Mouse (Mus musculus): ENCODE measurements around the gene Pou5f1. TPM values are rescaled to one million over a fixed set of nuclear protein-coding genes. Genes with fewer than 3 reads are reported as not detected.

Gene Pou5f1
- total and polyA plus RNA-seq, 2 experiments from 2014 or later = not detected

GRCm38 (mm10) chr17:35557351-35557750 lies 51.5 kb downstream of the Pou5f1 start:
- Histone ChIP-seq H3K9me3 (ENCODE audit: low read length) (no peaks in the 10 kb centered on the region), H3K4me2 (ENCODE audit: low read depth) (no peak overlapping the region), H3K4me1 (ENCODE audit: insufficient read depth) (no peaks in the 10 kb centered on the region), H3K4me3 (ENCODE audit: low read depth, low read length) (no peak overlapping the region), H3K36me3 (ENCODE audit: insufficient read depth) (no peaks in the 10 kb centered on the region), H3K27me3 (ENCODE audit: insufficient read depth, low read length) (no peaks in the 10 kb centered on the region), H3K27ac (ENCODE audit: low read depth, low read length) (no peak overlapping the region), H3K9ac (no peak overlapping the region)
- WGBS = 78% methylated on average over 9 of the region's 9 CpGs
- no peak for TF ChIP-seq CTCF (IDR thresholded peaks at IDR 0.05; ENCODE audit: low read depth)
- ATAC-seq (no peak), DNase-seq (no peak)

GRCm38 (mm10) chr17:35558216-35558615 lies 52.4 kb downstream of the Pou5f1 start:
- H3K4me2 ChIP-seq (ENCODE audit: low read depth) = no peak overlapping the region
- DNase-seq (no peak), ATAC-seq (no peak)
- no peaks in the 10 kb centered on the region for H3K36me3 ChIP-seq (ENCODE audit: insufficient read depth)
- no peaks in the 10 kb centered on the region for H3K9me3 ChIP-seq (ENCODE audit: low read length)
- WGBS = 65% methylated on average over 8 of the region's 8 CpGs
- TF ChIP-seq CTCF (IDR thresholded peaks at IDR 0.05; ENCODE audit: low read depth) = no peak
- no peaks in the 10 kb centered on the region for H3K27me3 ChIP-seq (ENCODE audit: insufficient read depth, low read length)
- no peak overlapping the region for H3K27ac ChIP-seq (ENCODE audit: low read depth, low read length)
- no peak overlapping the region for H3K9ac ChIP-seq
- H3K4me3 ChIP-seq (ENCODE audit: low read depth, low read length) = no peak overlapping the region
- H3K4me1 ChIP-seq (ENCODE audit: insufficient read depth) = no peaks in the 10 kb centered on the region

Other genes with a start within 250 kb of the Pou5f1 start
- gene H2-D1, start 243.3 kb upstream of the Pou5f1 start, total RNA-seq (2014; rRNA removed) = 54.9 and 63.3 TPM in 2 replicates
- 74.5 and 95.9 TPM in 2 replicates for gene H2-D1, start 243.3 kb upstream of the Pou5f1 start, polyA plus RNA-seq (2015; fragmentation: Nextera tagmentation; extraction: Ambion mirVana)
- 0.46 and 1.00 TPM in 2 replicates for gene H2-Q1, start 185.6 kb upstream of the Pou5f1 start, total RNA-seq (2014; rRNA removed)
- 0.45 and 0.74 TPM in 2 replicates for gene H2-Q1, start 185.6 kb upstream of the Pou5f1 start, polyA plus RNA-seq (2015; fragmentation: Nextera tagmentation; extraction: Ambion mirVana)
- gene H2-Q2, start 163.8 kb upstream of the Pou5f1 start, total RNA-seq (2014; rRNA removed) = 5.5 and 16.2 TPM in 2 replicates
- 4.5 and 8.0 TPM in 2 replicates for gene H2-Q2, start 163.8 kb upstream of the Pou5f1 start, polyA plus RNA-seq (2015; fragmentation: Nextera tagmentation; extraction: Ambion mirVana)
- gene H2-Q4, start 126.4 kb upstream of the Pou5f1 start, total RNA-seq (2014; rRNA removed) = 3.2 and 5.1 TPM in 2 replicates
- gene H2-Q4, start 126.4 kb upstream of the Pou5f1 start, polyA plus RNA-seq (2015; fragmentation: Nextera tagmentation; extraction: Ambion mirVana) = 0.84 and 1.3 TPM in 2 replicates
- 0.15 and 0.43 TPM in 2 replicates for gene H2-Q6, start 81.2 kb upstream of the Pou5f1 start, total RNA-seq (2014; rRNA removed)
- 0.47 and 0.80 TPM in 2 replicates for gene H2-Q6, start 81.2 kb upstream of the Pou5f1 start, polyA plus RNA-seq (2015; fragmentation: Nextera tagmentation; extraction: Ambion mirVana)
- 1.7 and 2.4 TPM in 2 replicates for gene H2-Q7, start 66.9 kb upstream of the Pou5f1 start, total RNA-seq (2014; rRNA removed)
- 1.6 and 3.2 TPM in 2 replicates for gene H2-Q7, start 66.9 kb upstream of the Pou5f1 start, polyA plus RNA-seq (2015; fragmentation: Nextera tagmentation; extraction: Ambion mirVana)
- gene H2-Q10, start 35.9 kb upstream of the Pou5f1 start, total RNA-seq (2014; rRNA removed) = 0.46 and 1.2 TPM in 2 replicates
- gene H2-Q10, start 35.9 kb upstream of the Pou5f1 start, polyA plus RNA-seq (2015; fragmentation: Nextera tagmentation; extraction: Ambion mirVana) = 0.29 and 0.40 TPM in 2 replicates
- gene Tcf19, start 10.8 kb downstream of the Pou5f1 start, total RNA-seq (2014; rRNA removed) = 10.7 and 20.8 TPM in 2 replicates
- 10.8 and 11.8 TPM in 2 replicates for gene Tcf19, start 10.8 kb downstream of the Pou5f1 start, polyA plus RNA-seq (2015; fragmentation: Nextera tagmentation; extraction: Ambion mirVana)
- 5.6 and 9.6 TPM in 2 replicates for gene Cchcr1, start 11.1 kb downstream of the Pou5f1 start, total RNA-seq (2014; rRNA removed)
- gene Cchcr1, start 11.1 kb downstream of the Pou5f1 start, polyA plus RNA-seq (2015; fragmentation: Nextera tagmentation; extraction: Ambion mirVana) = 2.5 and 3.2 TPM in 2 replicates
- 0.54 and 0.76 TPM in 2 replicates for gene Psors1c2, start 27.2 kb downstream of the Pou5f1 start, total RNA-seq (2014; rRNA removed)
- 0.29 and 0.31 TPM in 2 replicates for gene Psors1c2, start 27.2 kb downstream of the Pou5f1 start, polyA plus RNA-seq (2015; fragmentation: Nextera tagmentation; extraction: Ambion mirVana)
- 0.43 TPM in 1 of 2 replicates, not detected in the other for gene Cdsn, start 46.1 kb downstream of the Pou5f1 start, total RNA-seq (2014; rRNA removed)
- 0.18 and 0.20 TPM in 2 replicates for gene Cdsn, start 46.1 kb downstream of the Pou5f1 start, polyA plus RNA-seq (2015; fragmentation: Nextera tagmentation; extraction: Ambion mirVana)
- not detected in 2 replicates for gene 2300002M23Rik, start 61.4 kb downstream of the Pou5f1 start, total RNA-seq (2014; rRNA removed)
- gene 2300002M23Rik, start 61.4 kb downstream of the Pou5f1 start, polyA plus RNA-seq (2015; fragmentation: Nextera tagmentation; extraction: Ambion mirVana) = not detected in 2 replicates
- not detected in 2 replicates for gene Sfta2, start 95.5 kb downstream of the Pou5f1 start, total RNA-seq (2014; rRNA removed)
- not detected in 2 replicates for gene Sfta2, start 95.5 kb downstream of the Pou5f1 start, polyA plus RNA-seq (2015; fragmentation: Nextera tagmentation; extraction: Ambion mirVana)
- not detected in 2 replicates for gene Gm9573, start 120.6 kb downstream of the Pou5f1 start, total RNA-seq (2014; rRNA removed)
- gene Gm9573, start 120.6 kb downstream of the Pou5f1 start, polyA plus RNA-seq (2015; fragmentation: Nextera tagmentation; extraction: Ambion mirVana) = not detected in 2 replicates
- gene Mucl3, start 137.7 kb downstream of the Pou5f1 start, total RNA-seq (2014; rRNA removed) = 0.15 TPM in 1 of 2 replicates, not detected in the other
- not detected in 2 replicates for gene Mucl3, start 137.7 kb downstream of the Pou5f1 start, polyA plus RNA-seq (2015; fragmentation: Nextera tagmentation; extraction: Ambion mirVana)
- 29.5 and 42.0 TPM in 2 replicates for gene Vars2, start 161.6 kb downstream of the Pou5f1 start, total RNA-seq (2014; rRNA removed)
- 8.5 and 10.4 TPM in 2 replicates for gene Vars2, start 161.6 kb downstream of the Pou5f1 start, polyA plus RNA-seq (2015; fragmentation: Nextera tagmentation; extraction: Ambion mirVana)
- gene Gtf2h4, start 167.7 kb downstream of the Pou5f1 start, total RNA-seq (2014; rRNA removed) = 21.2 and 30.9 TPM in 2 replicates
- 20.9 and 22.1 TPM in 2 replicates for gene Gtf2h4, start 167.7 kb downstream of the Pou5f1 start, polyA plus RNA-seq (2015; fragmentation: Nextera tagmentation; extraction: Ambion mirVana)
- gene Ddr1, start 198.6 kb downstream of the Pou5f1 start, total RNA-seq (2014; rRNA removed) = 53.0 and 59.8 TPM in 2 replicates
- 37.3 and 51.2 TPM in 2 replicates for gene Ddr1, start 198.6 kb downstream of the Pou5f1 start, polyA plus RNA-seq (2015; fragmentation: Nextera tagmentation; extraction: Ambion mirVana)

Data from forebrain, postnatal 0 days (tissue).